Mouse (Mus musculus): Measurements from ENCODE around the gene Itm2b. TPM values are rescaled to one million over a fixed set of nuclear protein-coding genes. Genes with fewer than 3 reads are reported as not detected.

Gene Itm2b
- polyA plus RNA-seq (2012; rRNA removed), result 197 and 237 TPM in 2 replicates

DNA sequence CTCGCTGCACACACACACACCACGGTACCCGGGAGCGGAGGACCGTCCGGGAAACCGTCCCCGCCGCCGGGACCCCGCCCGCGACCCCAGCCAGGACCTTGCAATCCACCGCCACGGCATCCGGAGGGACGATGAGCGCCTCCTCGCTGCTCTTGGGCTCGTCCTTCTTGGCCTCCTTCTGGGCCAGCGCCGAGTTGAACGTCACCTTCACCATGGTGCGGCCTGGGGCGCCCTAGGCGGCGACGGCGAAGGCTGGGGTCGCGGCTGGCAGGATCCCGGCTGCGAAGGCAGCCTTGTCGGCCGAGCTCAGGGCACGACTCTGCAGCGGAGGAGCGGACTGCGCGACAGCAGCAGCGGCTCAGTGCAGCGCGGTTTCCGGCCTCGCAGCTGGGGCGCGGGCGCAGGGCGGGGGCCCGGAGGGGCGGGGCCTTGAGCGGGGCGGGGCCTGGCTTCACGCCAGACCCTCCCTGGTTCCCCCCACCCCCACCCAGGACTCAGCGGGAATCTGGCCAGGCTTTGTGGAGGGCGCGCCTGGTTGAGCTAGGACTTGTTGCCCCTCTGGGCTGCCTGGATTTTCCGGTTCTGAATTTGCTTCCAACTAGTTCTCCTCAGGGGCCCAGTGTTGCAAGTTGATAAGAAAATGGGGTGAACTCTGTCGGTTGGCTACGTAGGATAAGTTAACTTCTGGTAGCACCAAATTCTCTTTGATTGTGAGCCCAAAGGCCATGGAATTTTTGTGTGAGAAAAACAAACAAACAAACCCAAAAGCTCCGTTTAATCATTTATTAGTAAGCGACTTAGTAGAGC lies at the start of gene Itm2b:
Itm2b (minus strand) TSS at position 377 of the 807 bp plus-strand sequence.

DNA sequence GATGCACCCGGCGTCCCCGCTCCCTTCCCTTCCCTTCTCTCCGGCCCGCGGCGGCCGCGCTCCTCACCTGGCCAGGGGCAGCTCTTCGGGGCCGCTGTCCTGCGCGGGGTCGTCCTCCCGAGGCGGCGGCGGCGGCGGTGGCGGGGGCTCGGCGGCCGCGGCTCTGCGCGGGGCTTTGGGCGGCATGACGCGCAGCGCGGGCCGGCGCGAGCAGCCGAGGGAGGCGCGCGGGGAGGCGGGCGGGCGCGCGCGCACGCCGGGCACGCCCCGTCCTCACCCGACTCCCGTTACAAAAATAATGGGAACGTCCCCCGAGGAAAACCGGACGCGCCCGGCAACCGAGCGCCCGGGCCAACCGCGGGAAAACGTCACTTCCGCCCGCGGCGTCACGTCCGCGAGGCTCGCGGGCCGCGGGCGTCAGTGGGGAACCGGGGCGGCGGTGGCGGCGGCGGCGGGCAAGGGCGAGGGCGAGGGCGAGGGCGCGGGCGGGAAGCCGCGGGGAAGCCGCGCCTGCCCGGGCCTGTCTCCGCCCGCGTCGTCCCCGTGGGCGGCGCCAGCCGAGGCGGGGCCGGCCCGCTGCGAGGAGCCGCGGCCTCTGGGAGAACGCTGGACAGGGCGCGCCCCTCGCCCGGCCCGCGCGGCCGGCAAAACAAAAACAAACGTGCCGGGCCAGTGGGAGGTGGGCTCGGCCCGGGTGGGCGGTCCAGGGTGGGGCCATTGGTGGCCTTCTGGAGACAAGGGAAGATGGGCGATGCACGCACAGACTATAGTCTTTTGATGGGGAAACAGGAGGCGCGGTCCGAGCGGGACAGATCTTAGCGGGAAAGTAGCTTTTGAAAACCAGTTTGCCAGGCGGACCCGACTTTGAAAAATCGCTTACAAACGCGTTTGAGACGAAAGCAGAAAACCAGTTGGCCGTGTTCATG lies 59.4 kb downstream of the Itm2b start, which contains the start of gene Rb1:
Rb1 (minus strand) TSS at position 367 of the 926 bp plus-strand sequence.

Other genes with a start within 250 kb of the Itm2b start
- 2.3 and 2.7 TPM in 2 replicates for gene Lpar6, start 147.4 kb downstream of the Itm2b start, polyA plus RNA-seq (2012; rRNA removed)
- 14.4 and 16.9 TPM in 2 replicates for gene Rb1, start 59.5 kb downstream of the Itm2b start, polyA plus RNA-seq (2012; rRNA removed)
- 20.7 and 22.1 TPM in 2 replicates for gene Med4, start 124.7 kb upstream of the Itm2b start, polyA plus RNA-seq (2012; rRNA removed)
- 24.5 and 26.2 TPM in 2 replicates for gene Sucla2, start 140.0 kb upstream of the Itm2b start, polyA plus RNA-seq (2012; rRNA removed)
- 1.5 and 1.6 TPM in 2 replicates for gene Nudt15, start 163.0 kb upstream of the Itm2b start, polyA plus RNA-seq (2012; rRNA removed)